31 mouse cellular contexts compared by ENCODE assay signal in the genomic region with DNA sequence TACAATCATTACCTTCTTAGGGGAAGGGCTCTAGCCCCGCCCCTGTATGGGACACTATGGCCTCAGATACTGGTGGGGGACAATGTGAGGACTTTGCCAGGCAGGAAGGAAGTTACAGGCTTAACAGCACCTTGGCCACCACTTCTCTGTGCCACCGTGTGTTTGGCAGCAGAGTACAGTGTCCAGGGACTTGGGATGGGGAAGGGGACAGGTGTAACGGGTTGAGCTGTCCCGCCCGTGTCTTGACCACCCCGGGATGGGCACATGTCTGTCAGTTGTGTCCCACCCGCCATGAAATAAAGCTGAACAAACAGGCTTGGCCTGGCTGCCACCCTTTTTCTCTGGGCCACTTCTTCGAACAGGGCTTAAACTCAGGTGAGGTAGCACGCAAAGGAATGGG. TPM values are rescaled to one million over a fixed set of nuclear protein-coding genes. Genes with fewer than 3 reads are reported as not detected.
"Had no signal": no experiment of that assay in that cellular context is flagged by ENCODE, and none has a peak within 500 bp of the region (broad histone marks: within the 10 kb centered on the region; RNA-seq: fewer than 3 reads in every experiment).

No protein-coding gene starts in this region.

- DNase-seq: gastrocnemius, adult 2 months; gastrocnemius, postnatal 10 days; gastrocnemius, postnatal 25 days; heart, adult 18-20 months; heart, postnatal 4 days; kidney, adult 18-20 months; kidney, adult 8-10 months; kidney, postnatal 10 days; kidney, postnatal 25 days; kidney, postnatal 4 days; liver; liver, embryonic 13.5 days had no signal

- H3K9ac ChIP-seq: heart, embryonic 12.5 days; hindbrain, embryonic 12.5 days; hindbrain, embryonic 14.5 days; intestine, embryonic 15.5 days; limb, embryonic 12.5 days; liver, embryonic 13.5 days; liver, embryonic 15.5 days had no signal

- H3K9me3 ChIP-seq: heart, embryonic 10.5 days; heart, embryonic 12.5 days; hindbrain, embryonic 10.5 days; hindbrain, embryonic 12.5 days; intestine, embryonic 15.5 days; limb, embryonic 10.5 days; limb, embryonic 12.5 days; liver, embryonic 13.5 days; liver, embryonic 15.5 days had no signal

- H3K27ac ChIP-seq: gastrocnemius, adult 2 months; hindbrain, embryonic 14.5 days; intestine, embryonic 15.5 days; limb, embryonic 10.5 days; limb, embryonic 12.5 days; liver, embryonic 13.5 days; liver, embryonic 15.5 days had no signal

- ATAC-seq: hindbrain, embryonic 16.5 days; inflammation-experienced regulatory T-cells, adult 6 months; intestine, embryonic 15.5 days; intestine, postnatal 0 days had no signal

- H3K4me2 ChIP-seq: heart, embryonic 12.5 days; hindbrain, embryonic 12.5 days; hindbrain, embryonic 14.5 days; intestine, embryonic 15.5 days; limb, embryonic 12.5 days; liver, embryonic 11.5 days; liver, embryonic 13.5 days; liver, embryonic 15.5 days had no signal

- H3K4me3 ChIP-seq: gastrocnemius, adult 2 months; heart, embryonic 10.5 days; heart, embryonic 12.5 days; hindbrain, embryonic 10.5 days; hindbrain, embryonic 12.5 days; intestine, embryonic 15.5 days; layer of hippocampus, adult 2 months; limb, embryonic 10.5 days; limb, embryonic 12.5 days; liver, embryonic 13.5 days; liver, embryonic 15.5 days had no signal

- H3K36me3 ChIP-seq: intestine, embryonic 15.5 days; liver, embryonic 15.5 days had no signal

RNA-seq across cellular contexts. Expression of gene Tmprss6, which starts 29.5 kb away (rescaled TPM):
- polyA plus RNA-seq: heart, embryonic 14.5 days; hindbrain, embryonic 10.5 days; inflammation-experienced regulatory T-cells, adult 6 months had no signal

RNA-seq across cellular contexts. Expression of gene Tex33, which starts 43.3 kb away (rescaled TPM):
- polyA plus RNA-seq: heart, embryonic 10.5 days; heart, embryonic 12.5 days; heart, embryonic 14.5 days; heart, embryonic 16.5 days; hindbrain, embryonic 10.5 days; hindbrain, embryonic 12.5 days; hindbrain, embryonic 14.5 days; hindbrain, embryonic 16.5 days; inflammation-experienced regulatory T-cells, adult 6 months; intestine, embryonic 15.5 days; intestine, postnatal 0 days; kidney, embryonic 14.5 days; kidney, embryonic 16.5 days; limb, embryonic 10.5 days; limb, embryonic 12.5 days; limb, embryonic 14.5 days; liver, embryonic 11.5 days; liver, embryonic 13.5 days; liver, embryonic 15.5 days had no signal
